Mouse (Mus musculus): ENCODE measurements around the gene Cox19.

GRCm38 (mm10) chr5:139364911-139365571 lies 13.8 kb upstream of the Cox19 start:
- TF ChIP-seq CTCF (IDR thresholded peaks at IDR 0.05; ENCODE audit: control insufficient read depth, insufficient read depth, low read length) (no peak), POLR2A (IDR thresholded peaks at IDR 0.05; ENCODE audit: borderline replicate concordance, control insufficient read depth, low read depth, low read length) (no peak)
